Mouse (Mus musculus) layer of hippocampus, adult 9-11 months (tissue): ENCODE data around the gene Gpat3.

ENCODE experiments used
- DNase-seq: peaks from one replicate; pipeline ENCODE4 v3.0.0; 2022

Gpat3 gene

DNA sequence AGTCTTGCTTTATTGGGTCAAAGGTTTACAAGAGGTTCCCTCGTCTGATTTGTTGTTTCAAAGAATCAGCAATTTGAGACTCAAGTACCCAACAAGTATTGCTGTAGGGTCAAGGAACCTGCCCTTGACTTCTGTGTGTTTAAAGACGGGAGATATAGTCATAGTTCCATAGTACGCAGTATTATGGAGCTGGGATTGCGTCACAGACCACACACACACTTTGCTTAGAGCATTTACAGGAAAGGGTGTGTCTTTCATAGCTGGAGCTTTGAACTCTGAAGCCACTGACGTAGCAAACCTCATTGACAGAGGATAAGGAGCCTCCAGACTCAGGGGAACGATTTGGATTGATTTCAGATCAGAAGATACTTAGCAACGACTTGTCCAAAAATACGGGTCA lies 70.9 kb downstream of the Gpat3 start:
- no peak for DNase-seq

DNA sequence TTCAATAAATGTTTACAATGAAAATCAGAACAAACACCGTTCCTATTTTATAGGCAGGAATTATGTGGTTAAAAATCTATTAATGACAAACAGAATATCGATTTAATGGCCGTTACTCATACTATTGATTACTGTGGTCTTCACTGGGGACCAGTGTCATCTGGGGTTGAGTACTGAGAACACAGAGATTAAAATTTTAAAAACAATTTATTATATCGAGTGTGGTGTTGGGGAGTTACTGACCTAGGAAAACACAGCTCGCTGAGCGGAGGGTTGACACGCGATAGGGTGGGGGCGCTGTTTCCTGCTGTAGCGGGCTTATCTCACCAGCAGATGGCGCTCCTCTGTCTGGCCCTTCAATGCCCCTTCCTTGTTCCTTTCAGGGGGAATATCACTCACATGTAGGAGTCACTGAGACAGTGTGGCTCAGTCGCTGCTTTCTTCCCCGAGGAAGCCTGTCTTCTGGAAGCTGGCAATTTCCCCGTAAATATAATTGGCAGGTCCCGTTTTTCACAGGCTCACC lies 71.8 kb downstream of the Gpat3 start:
- no peak for DNase-seq

DNA sequence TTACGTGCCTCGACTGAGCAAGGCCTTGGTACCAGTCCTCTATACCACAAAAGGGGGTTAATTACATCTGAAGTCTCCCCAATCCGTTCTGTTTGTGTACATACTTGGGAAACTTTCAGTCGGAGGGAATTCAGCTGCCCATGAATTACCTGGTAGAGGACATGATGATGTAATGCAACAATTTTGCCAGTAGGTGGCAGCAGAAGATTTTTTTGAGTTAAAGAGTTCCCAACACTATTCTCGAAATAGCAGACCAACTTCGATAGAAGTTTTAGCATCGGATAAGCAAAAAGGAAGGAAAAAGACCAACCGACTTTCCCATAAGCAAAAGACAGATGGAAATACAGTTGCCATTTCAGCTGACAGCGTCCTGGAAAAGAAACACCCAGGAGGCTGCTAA lies 73.6 kb downstream of the Gpat3 start:
- DNase-seq = no peak

DNA sequence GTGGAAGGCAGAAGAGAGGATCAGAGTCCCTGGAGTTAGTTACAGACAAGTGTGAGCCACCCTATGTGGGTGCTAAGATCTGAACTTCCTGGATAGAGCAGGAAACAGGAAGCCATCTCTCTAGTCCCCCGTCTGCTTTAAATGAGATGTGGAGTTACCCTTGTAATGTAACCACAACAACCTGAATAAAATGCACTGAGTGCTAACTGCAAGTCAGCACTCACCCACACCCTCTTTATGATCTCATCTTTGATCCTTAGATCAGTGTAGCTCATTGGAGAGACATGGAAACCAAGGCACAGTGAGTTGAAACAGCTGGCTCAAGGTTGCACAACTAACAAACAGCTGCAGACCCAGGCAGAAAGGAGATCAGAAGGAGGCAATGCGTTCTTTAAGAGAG lies 84.2 kb downstream of the Gpat3 start:
- DNase-seq = no peak

DNA sequence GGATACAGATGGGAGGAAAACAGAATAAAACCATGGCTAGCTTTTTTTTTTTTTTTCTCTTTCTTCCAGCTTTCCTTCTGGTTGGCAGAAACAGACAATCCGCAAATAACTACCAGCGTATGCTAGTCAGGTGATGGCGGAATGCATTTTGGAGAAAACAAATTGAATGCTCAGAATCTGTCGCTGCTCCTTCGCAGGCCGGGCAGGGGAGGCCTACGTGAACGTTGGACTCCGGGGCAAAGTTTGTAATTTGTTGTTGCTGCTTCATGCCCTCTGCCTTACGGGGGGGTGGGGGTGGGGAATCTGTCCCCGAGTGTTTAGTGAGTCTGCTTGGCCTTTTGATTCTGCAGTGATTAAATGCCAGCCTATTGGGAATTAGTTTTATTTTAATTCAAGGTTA lies 98.2 kb downstream of the Gpat3 start:
- no peak for DNase-seq

DNA sequence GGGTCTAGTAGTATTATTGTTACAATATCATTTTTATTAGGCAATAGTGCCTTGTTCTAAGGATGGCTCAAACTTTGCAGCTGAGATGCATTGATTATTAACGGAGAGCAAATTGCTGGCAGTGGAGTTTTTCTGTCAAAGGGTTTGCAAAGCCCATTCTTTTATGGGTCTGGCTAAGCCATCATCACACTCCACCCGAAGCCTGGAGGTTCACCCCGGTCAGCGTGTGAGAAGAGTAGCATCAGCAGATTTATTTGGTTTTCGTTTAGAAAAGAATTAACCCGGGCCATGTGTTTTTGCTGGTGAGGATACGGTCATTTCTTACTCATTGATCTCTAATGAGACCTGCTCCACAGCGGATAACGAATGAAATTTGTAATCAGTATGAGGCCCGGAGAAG lies 99.8 kb downstream of the Gpat3 start:
- DNase-seq = no peak
